Mouse (Mus musculus) heart, embryonic 14.5 days (tissue): Measurements from ENCODE around the gene Mtrex. TPM values are rescaled to one million over a fixed set of nuclear protein-coding genes. Genes with fewer than 3 reads are reported as not detected.

Source experiments
- ATAC-seq: fragments of 200-750 bp; cut with Nextera tagmentation; 2 replicates; pipeline ENCODE4 v1.8.0; 2017; ENCODE audit warnings: low read depth, moderate TSS enrichment; ENCODE audit not compliant: insufficient number of reproducible peaks, insufficient read depth, low FRiP score
- H3K27ac ChIP-seq, 2 experiments: fragments of 200-500 bp in 1 of 2; fragments of 300-500 bp in 1 of 2; sonication (generic) in 1 of 2; replicated peaks in 1 of 2; 2 replicates each; pipeline ENCODE4 v1.5.1; 2012 to 2014; ENCODE audit warnings: low read depth in 2 of 2, low read length in 2 of 2, control low read depth in 1 of 2, mild to moderate bottlenecking in 1 of 2, mixed read lengths in 1 of 2; ENCODE audit not compliant: control insufficient read depth in 1 of 2, insufficient read depth in 1 of 2
- H3K27me3 ChIP-seq: fragments of 300-500 bp; sonication (generic); 2 replicates; pipeline ENCODE4 v1.6.1; 2014; ENCODE audit warnings: mild to moderate bottlenecking, low read length, control low read depth; ENCODE audit not compliant: control insufficient read depth, insufficient read depth
- H3K36me3 ChIP-seq: fragments of 300-500 bp; sonication (generic); 2 replicates; pipeline ENCODE4 v1.6.1; 2014; ENCODE audit warnings: mild to moderate bottlenecking, control low read depth, low read length, mixed read lengths; ENCODE audit not compliant: control insufficient read depth, insufficient read depth
- H3K4me1 ChIP-seq, 2 experiments: fragments of 200-500 bp in 1 of 2; fragments of 300-500 bp in 1 of 2; sonication (generic) in 1 of 2; 2 replicates each; pipeline ENCODE4 v1.6.1; 2012 to 2014; ENCODE audit warnings: low read length in 2 of 2, control low read depth in 1 of 2, mixed read lengths in 1 of 2; ENCODE audit not compliant: control insufficient read depth in 2 of 2, insufficient read depth in 2 of 2
- H3K4me2 ChIP-seq: fragments of 300-500 bp; sonication (generic); 2 replicates; pipeline ENCODE4 v1.6.1; 2014; ENCODE audit warnings: mild to moderate bottlenecking, low read length
- H3K4me3 ChIP-seq, 2 experiments: fragments of 200-500 bp in 1 of 2; fragments of 300-500 bp in 1 of 2; sonication (generic) in 1 of 2; 2 replicates each; pipeline ENCODE4 v1.5.1; 2012 to 2014; ENCODE audit warnings: low read length in 2 of 2, mild to moderate bottlenecking in 2 of 2, control low read depth in 1 of 2, low read depth in 1 of 2, moderate library complexity in 1 of 2; ENCODE audit not compliant: control insufficient read depth in 1 of 2, insufficient read depth in 1 of 2
- H3K9ac ChIP-seq: fragments of 300-500 bp; sonication (generic); 2 replicates; pipeline ENCODE4 v1.6.1; 2014; ENCODE audit warnings: mild to moderate bottlenecking, low read length
- H3K9me3 ChIP-seq: fragments of 300-500 bp; sonication (generic); 2 replicates; pipeline ENCODE4 v1.6.1; 2016; ENCODE audit warnings: low read length, control low read depth; ENCODE audit not compliant: control insufficient read depth
- WGBS: fragments of 180-500 bp; shearing (Covaris S2); extraction: QIAGEN DNeasy Blood & Tissue Kit; methylation state at CpG from one replicate; pipeline ENCODE4 v1.1.7; 2014; 5-methylcytosine and 5-hydroxymethylcytosine counted together
- polyA plus RNA-seq: library from polyadenylated mRNA; unstranded; fragments of >200 nt; fragmentation: Nextera tagmentation; extraction: Ambion mirVana; gene quantifications from 2 replicates; pipeline ENCODE4 v1.2.1, GENCODE M21; 2014

The Mtrex gene
- polyA plus RNA-seq, 1 experiment from 2014 or later = 48.6 TPM

- Histone ChIP-seq H3K4me3 (no peak overlapping the region), H3K27ac (no peak overlapping the region), H3K27me3 (no peaks in the 10 kb centered on the region), H3K9me3 (no peaks in the 10 kb centered on the region), H3K4me2 (no peak overlapping the region), H3K36me3 (peaks cover 8% of the 10 kb centered on the region; the same call in 1 of the 2 replicates), H3K9ac (no peak overlapping the region), H3K4me1 (peaks cover 2 to 8% of the 10 kb centered on the region in 2 experiments; a peak in 1 of 4 replicates)
- 78% methylated on average over 6 of the region's 6 CpGs for WGBS
- no peak for ATAC-seq
These were observed 101.7 kb downstream of the Mtrex start for GRCm38 (mm10) chr13:112825479-112825878.

GRCm38 (mm10) chr13:112823911-112824648 lies 103.1 kb downstream of the Mtrex start:
- H3K9ac ChIP-seq = no peak overlapping the region
- no peak for ATAC-seq
- no peak overlapping the region for H3K4me3 ChIP-seq
- peaks cover 3 to 9% of the 10 kb centered on the region in 2 experiments; a peak in 2 of 4 replicates for H3K4me1 ChIP-seq
- H3K27me3 ChIP-seq = no peaks in the 10 kb centered on the region
- H3K9me3 ChIP-seq = no peaks in the 10 kb centered on the region
- H3K27ac ChIP-seq = no peak overlapping the region
- peaks cover 8% of the 10 kb centered on the region; the same call in 1 of the 2 replicates for H3K36me3 ChIP-seq
- no peak overlapping the region for H3K4me2 ChIP-seq
- WGBS = 66% methylated on average over 7 of the region's 8 CpGs

- WGBS = 59% methylated on average over 6 of the region's 6 CpGs
These were observed 103.8 kb downstream of the Mtrex start for GRCm38 (mm10) chr13:112823236-112823910.

GRCm38 (mm10) chr13:112822413-112822812 lies 104.8 kb downstream of the Mtrex start:
- H3K9me3 ChIP-seq = no peaks in the 10 kb centered on the region
- H3K4me3 ChIP-seq = no peak overlapping the region
- ATAC-seq = no peak
- H3K36me3 ChIP-seq = peaks cover 8% of the 10 kb centered on the region; the same call in 1 of the 2 replicates
- H3K27ac ChIP-seq = no peak overlapping the region
- H3K4me1 ChIP-seq = peaks cover 6 to 19% of the 10 kb centered on the region in 2 experiments; a peak in 3 of 4 replicates
- H3K9ac ChIP-seq = no peak overlapping the region
- WGBS = 63% methylated on average over 3 of the region's 3 CpGs
- no peaks in the 10 kb centered on the region for H3K27me3 ChIP-seq
- H3K4me2 ChIP-seq = no peak overlapping the region

More at GRCm38 (mm10) chr13:112823236-112823910, 103.8 kb downstream of the Mtrex start:
- Histone ChIP-seq H3K4me1 (peaks cover 6 to 16% of the 10 kb centered on the region in 2 experiments; a peak in 3 of 4 replicates), H3K9me3 (no peaks in the 10 kb centered on the region), H3K27me3 (no peaks in the 10 kb centered on the region), H3K4me2 (no peak overlapping the region), H3K27ac (no peak overlapping the region), H3K36me3 (peaks cover 8% of the 10 kb centered on the region; the same call in 1 of the 2 replicates), H3K4me3 (no peak overlapping the region), H3K9ac (no peak overlapping the region)
- ATAC-seq = no peak

- ATAC-seq = no peak
These were observed 109.1 kb downstream of the Mtrex start for GRCm38 (mm10) chr13:112818125-112818524.

More at GRCm38 (mm10) chr13:112818125-112818524, 109.1 kb downstream of the Mtrex start:
- 54% methylated on average over 3 of the region's 3 CpGs for WGBS
- Histone ChIP-seq H3K4me1 (peaks cover 4 to 18% of the 10 kb centered on the region in 2 experiments), H3K4me2 (no peak overlapping the region), H3K9ac (no peak overlapping the region), H3K9me3 (no peaks in the 10 kb centered on the region), H3K4me3 (no peak overlapping the region), H3K27ac (no peak overlapping the region), H3K36me3 (no peaks in the 10 kb centered on the region), H3K27me3 (no peaks in the 10 kb centered on the region)

Other genes with a start within 250 kb of the Mtrex start
- 45.2 and 56.6 TPM in 2 replicates for gene Plpp1, start 126.6 kb downstream of the Mtrex start, polyA plus RNA-seq
- gene Dhx29, start 56 bp upstream of the Mtrex start, polyA plus RNA-seq = 11.8 and 16.7 TPM in 2 replicates
- 0.11 and 0.63 TPM in 2 replicates for gene Ccno, start 60.4 kb upstream of the Mtrex start, polyA plus RNA-seq
- not detected in 2 replicates for gene Mcidas, start 66.4 kb upstream of the Mtrex start, polyA plus RNA-seq
- gene Cdc20b, start 107.7 kb upstream of the Mtrex start, polyA plus RNA-seq = 0.12 TPM in 1 of 2 replicates, not detected in the other
- 126 and 147 TPM in 2 replicates for gene Gpx8, start 119.0 kb upstream of the Mtrex start, polyA plus RNA-seq
- gene Gzma, start 173.6 kb upstream of the Mtrex start, polyA plus RNA-seq = not detected in 2 replicates